Mouse (Mus musculus): Measurements from ENCODE around the gene Dnajc21. TPM values are rescaled to one million over a fixed set of nuclear protein-coding genes. Genes with fewer than 3 reads are reported as not detected.

The Dnajc21 gene
- polyA plus RNA-seq, 2 experiments from 2014 or later, result 11.7 to 13.9 TPM

- no peak for ATAC-seq
Measured at GRCm38 (mm10) chr15:10436893-10437292, 33.4 kb downstream of the Dnajc21 start.

- no peak for ATAC-seq
Measured at GRCm38 (mm10) chr15:10426545-10427266, 43.6 kb downstream of the Dnajc21 start.

- no peak for ATAC-seq
Measured at GRCm38 (mm10) chr15:10426124-10426523, 44.2 kb downstream of the Dnajc21 start.

GRCm38 (mm10) chr15:10421785-10422144 is 48.6 kb downstream of the Dnajc21 start:
- ATAC-seq, result no peak

- ATAC-seq, result no peak
Measured at GRCm38 (mm10) chr15:10421138-10421784, 49.1 kb downstream of the Dnajc21 start.

- ATAC-seq, result no peak
Measured at GRCm38 (mm10) chr15:10413656-10414055, 56.7 kb downstream of the Dnajc21 start.

GRCm38 (mm10) chr15:10410881-10411280 is 59.4 kb downstream of the Dnajc21 start:
- ATAC-seq, result no peak

- no peak for ATAC-seq
Measured at GRCm38 (mm10) chr15:10409842-10410241, 60.5 kb downstream of the Dnajc21 start.

- no peak for ATAC-seq
Measured at GRCm38 (mm10) chr15:10400415-10400814, 69.9 kb downstream of the Dnajc21 start.

- ATAC-seq, result no peak
Measured at GRCm38 (mm10) chr15:10399795-10400194, 70.5 kb downstream of the Dnajc21 start.

Other genes starting within 250 kb of the Dnajc21 start
- not detected for gene Gm21973, start 145.1 kb downstream of the Dnajc21 start, polyA plus RNA-seq (2017; shearing (Covaris generic))
- not detected for gene Agxt2, start 112.0 kb downstream of the Dnajc21 start, polyA plus RNA-seq (2017; shearing (Covaris generic))
- gene Brix1, start 15.4 kb upstream of the Dnajc21 start, polyA plus RNA-seq (2017; shearing (Covaris generic)), result 100 to 1,000 TPM; 145 to 167 TPM
- gene Rad1, start 15.5 kb upstream of the Dnajc21 start, polyA plus RNA-seq (2017; shearing (Covaris generic)), result 10 to 100 TPM; 26.8 TPM
- not detected for gene Ttc23l, start 88.2 kb upstream of the Dnajc21 start, polyA plus RNA-seq (2017; shearing (Covaris generic))
- 1 to 10 TPM in 1 of 2 experiments, under 1 TPM in 1; 0.99 to 1.5 TPM for gene Rai14, start 244.1 kb upstream of the Dnajc21 start, polyA plus RNA-seq (2017; shearing (Covaris generic))